Mouse (Mus musculus): Measurements from ENCODE around the gene Maml3. TPM values are rescaled to one million over a fixed set of nuclear protein-coding genes. Genes with fewer than 3 reads are reported as not detected.

Maml3 gene
- polyA plus RNA-seq, 1 experiment from 2014 or later: 5.4 TPM

GRCm38 (mm10) chr3:51947168-51947567 lies 157.7 kb downstream of the Maml3 start:
- no peak overlapping the region for H3K27ac ChIP-seq
- H3K4me2 ChIP-seq: no peak overlapping the region
- H3K27me3 ChIP-seq: no peaks in the 10 kb centered on the region
- WGBS: 75% methylated on average over 3 of the region's 3 CpGs
- H3K4me1 ChIP-seq (replicated peaks): peaks cover 11% of the 10 kb centered on the region
- H3K36me3 ChIP-seq: no peaks in the 10 kb centered on the region
- no peak overlapping the region for H3K4me3 ChIP-seq (replicated peaks)
- no peak for ATAC-seq (ENCODE audit: insufficient number of reproducible peaks, insufficient read depth, low FRiP score, low TSS enrichment, low read depth)
- no peaks in the 10 kb centered on the region for H3K9me3 ChIP-seq
- H3K9ac ChIP-seq (replicated peaks): peak overlapping the region; percentile 47; the same call in 1 of the 2 replicates

GRCm38 (mm10) chr3:51943642-51944041 lies 161.2 kb downstream of the Maml3 start:
- Histone ChIP-seq H3K4me2 (no peak overlapping the region), H3K9ac (replicated peaks) (no peak overlapping the region), H3K27ac (no peak overlapping the region), H3K9me3 (no peaks in the 10 kb centered on the region), H3K36me3 (no peaks in the 10 kb centered on the region), H3K4me3 (replicated peaks) (no peak overlapping the region), H3K27me3 (no peaks in the 10 kb centered on the region), H3K4me1 (replicated peaks) (0 out of 2 replicates have a peak, but pooled peaks cover 5% of the 10 kb centered on the region)
- no peak for ATAC-seq (ENCODE audit: insufficient number of reproducible peaks, insufficient read depth, low FRiP score, low TSS enrichment, low read depth)
- 73% methylated on average over 8 of the region's 8 CpGs for WGBS

DNA sequence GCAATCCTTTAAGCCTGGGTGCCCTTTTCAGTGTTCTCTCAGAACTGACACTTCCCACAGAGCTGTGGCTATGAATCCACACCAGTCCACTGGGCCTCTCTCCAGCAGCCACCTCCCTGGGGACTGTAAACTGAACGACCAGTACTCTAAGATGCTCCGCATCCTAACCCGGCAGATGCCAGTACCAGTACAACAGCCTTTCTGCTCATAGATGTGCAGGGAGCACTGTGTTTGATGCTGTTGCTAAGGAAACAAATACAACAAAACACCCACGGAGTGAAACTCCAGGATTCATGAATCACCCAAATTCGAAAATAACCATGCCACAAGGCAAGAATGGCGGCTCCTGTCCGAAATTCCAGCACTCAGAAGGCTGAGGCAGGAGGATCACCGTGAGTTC lies 163.1 kb downstream of the Maml3 start:
- H3K9ac ChIP-seq (replicated peaks): no peak overlapping the region
- H3K4me3 ChIP-seq (replicated peaks): no peak overlapping the region
- H3K27ac ChIP-seq: no peak overlapping the region
- no peaks in the 10 kb centered on the region for H3K9me3 ChIP-seq
- 87% methylated on average over 8 of the region's 8 CpGs for WGBS
- no peak overlapping the region for H3K4me2 ChIP-seq
- no peaks in the 10 kb centered on the region for H3K27me3 ChIP-seq
- ATAC-seq (ENCODE audit: insufficient number of reproducible peaks, insufficient read depth, low FRiP score, low TSS enrichment, low read depth): no peak
- H3K36me3 ChIP-seq: no peaks in the 10 kb centered on the region
- 0 out of 2 replicates have a peak, but pooled peaks cover 1% of the 10 kb centered on the region for H3K4me1 ChIP-seq (replicated peaks)

DNA sequence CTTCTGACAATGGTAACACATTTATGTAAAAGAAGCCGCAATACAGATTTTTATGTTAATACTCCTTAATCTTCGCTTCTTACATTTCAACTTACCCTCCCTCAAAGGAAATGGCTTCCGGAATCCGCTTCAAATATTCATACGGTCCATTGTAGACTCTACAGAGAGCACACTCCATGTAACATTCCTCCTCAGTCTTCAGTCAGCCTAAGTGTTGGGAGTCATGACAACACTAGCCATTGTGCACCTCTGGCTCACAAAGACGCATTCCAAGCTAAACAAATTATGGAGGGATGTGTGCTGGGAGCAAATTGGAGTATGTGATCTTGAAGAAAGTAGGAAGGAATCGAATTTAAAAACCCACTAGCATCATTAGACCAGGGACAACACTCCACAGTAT lies 165.0 kb downstream of the Maml3 start:
- H3K27me3 ChIP-seq: no peaks in the 10 kb centered on the region
- H3K36me3 ChIP-seq: no peaks in the 10 kb centered on the region
- no peak overlapping the region for H3K4me3 ChIP-seq (replicated peaks)
- H3K9me3 ChIP-seq: no peaks in the 10 kb centered on the region
- no peak overlapping the region for H3K27ac ChIP-seq
- H3K4me2 ChIP-seq: no peak overlapping the region
- 92% methylated on average over 7 of the region's 7 CpGs for WGBS
- no peak overlapping the region for H3K9ac ChIP-seq (replicated peaks)
- ATAC-seq (ENCODE audit: insufficient number of reproducible peaks, insufficient read depth, low FRiP score, low TSS enrichment, low read depth): no peak
- no peaks in the 10 kb centered on the region for H3K4me1 ChIP-seq (replicated peaks)

DNA sequence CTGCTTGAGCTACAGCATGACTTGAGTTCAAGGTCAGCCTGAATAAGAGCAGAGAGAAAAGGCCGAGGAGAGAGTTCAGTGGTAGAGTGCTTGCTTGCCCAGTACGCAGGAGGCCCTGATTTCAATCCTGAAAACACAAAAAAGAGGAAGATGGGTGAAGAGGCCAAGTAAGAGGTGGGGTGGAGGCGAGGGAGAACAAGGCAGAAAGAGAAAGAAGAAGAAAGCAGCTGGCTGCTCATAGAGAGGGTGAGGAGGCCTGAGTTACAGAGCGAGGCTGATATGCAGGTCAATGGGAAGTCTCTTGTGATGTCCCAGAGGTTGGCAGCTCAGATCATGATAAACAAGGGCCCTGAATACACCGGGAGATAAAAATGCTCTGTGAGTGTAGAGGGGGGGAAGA lies 165.8 kb downstream of the Maml3 start:
- no peaks in the 10 kb centered on the region for H3K4me1 ChIP-seq (replicated peaks)
- H3K4me3 ChIP-seq (replicated peaks): no peak overlapping the region
- H3K27ac ChIP-seq: no peak overlapping the region
- no peak overlapping the region for H3K4me2 ChIP-seq
- H3K27me3 ChIP-seq: no peaks in the 10 kb centered on the region
- 81% methylated on average over 5 of the region's 5 CpGs for WGBS
- H3K9me3 ChIP-seq: no peaks in the 10 kb centered on the region
- no peak for ATAC-seq (ENCODE audit: insufficient number of reproducible peaks, insufficient read depth, low FRiP score, low TSS enrichment, low read depth)
- H3K36me3 ChIP-seq: no peaks in the 10 kb centered on the region
- no peak overlapping the region for H3K9ac ChIP-seq (replicated peaks)

- Histone ChIP-seq H3K27ac (no peak overlapping the region), H3K4me1 (replicated peaks) (no peaks in the 10 kb centered on the region), H3K9me3 (no peaks in the 10 kb centered on the region), H3K4me2 (no peak overlapping the region), H3K27me3 (no peaks in the 10 kb centered on the region), H3K9ac (replicated peaks) (no peak overlapping the region), H3K36me3 (no peaks in the 10 kb centered on the region), H3K4me3 (replicated peaks) (no peak overlapping the region)
- ATAC-seq (ENCODE audit: insufficient number of reproducible peaks, insufficient read depth, low FRiP score, low TSS enrichment, low read depth): no peak
- 90% methylated on average over 5 of the region's 5 CpGs for WGBS
Observed at GRCm38 (mm10) chr3:51937176-51937575, 167.7 kb downstream of the Maml3 start.

- 91% methylated on average over 13 of the region's 13 CpGs for WGBS
- Histone ChIP-seq H3K9ac (replicated peaks) (no peak overlapping the region), H3K4me1 (replicated peaks) (no peaks in the 10 kb centered on the region)
Observed at GRCm38 (mm10) chr3:51934531-51935485, 170.1 kb downstream of the Maml3 start.

DNA sequence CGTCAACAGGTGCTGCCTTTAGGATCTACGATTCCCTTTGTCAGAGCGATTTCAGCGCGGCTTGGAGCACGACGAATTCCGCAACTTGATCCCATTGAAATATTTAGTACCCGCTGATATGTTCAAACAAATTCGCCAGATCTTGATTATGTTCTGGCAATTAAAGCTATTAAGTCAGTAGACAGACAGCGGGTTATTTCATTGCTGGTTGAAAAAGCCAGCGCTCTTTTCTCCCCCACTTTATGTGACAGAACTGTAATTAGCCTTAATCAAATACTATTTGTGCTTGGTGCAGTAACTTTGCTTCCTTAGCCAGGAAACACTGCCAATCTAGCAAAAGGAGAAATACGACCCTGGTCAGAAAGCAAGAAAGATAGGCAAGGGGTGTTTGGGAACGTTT lies 176.7 kb downstream of the Maml3 start:
- Histone ChIP-seq H3K9me3 (no peaks in the 10 kb centered on the region), H3K4me2 (peak overlapping the region; percentile 25), H3K27ac (no peak overlapping the region), H3K27me3 (no peaks in the 10 kb centered on the region), H3K9ac (replicated peaks) (no peak overlapping the region), H3K36me3 (no peaks in the 10 kb centered on the region), H3K4me1 (replicated peaks) (peaks cover 22% of the 10 kb centered on the region), H3K4me3 (replicated peaks) (no peak overlapping the region)
- WGBS: 52% methylated on average over 14 of the region's 14 CpGs
- no peak for ATAC-seq (ENCODE audit: insufficient number of reproducible peaks, insufficient read depth, low FRiP score, low TSS enrichment, low read depth)

More at GRCm38 (mm10) chr3:51934531-51935485, 170.1 kb downstream of the Maml3 start:
- no peak overlapping the region for H3K27ac ChIP-seq
- no peak for ATAC-seq (ENCODE audit: insufficient number of reproducible peaks, insufficient read depth, low FRiP score, low TSS enrichment, low read depth)
- H3K4me3 ChIP-seq (replicated peaks): no peak overlapping the region
- no peaks in the 10 kb centered on the region for H3K27me3 ChIP-seq
- no peaks in the 10 kb centered on the region for H3K36me3 ChIP-seq
- H3K4me2 ChIP-seq: no peak overlapping the region
- no peaks in the 10 kb centered on the region for H3K9me3 ChIP-seq

DNA sequence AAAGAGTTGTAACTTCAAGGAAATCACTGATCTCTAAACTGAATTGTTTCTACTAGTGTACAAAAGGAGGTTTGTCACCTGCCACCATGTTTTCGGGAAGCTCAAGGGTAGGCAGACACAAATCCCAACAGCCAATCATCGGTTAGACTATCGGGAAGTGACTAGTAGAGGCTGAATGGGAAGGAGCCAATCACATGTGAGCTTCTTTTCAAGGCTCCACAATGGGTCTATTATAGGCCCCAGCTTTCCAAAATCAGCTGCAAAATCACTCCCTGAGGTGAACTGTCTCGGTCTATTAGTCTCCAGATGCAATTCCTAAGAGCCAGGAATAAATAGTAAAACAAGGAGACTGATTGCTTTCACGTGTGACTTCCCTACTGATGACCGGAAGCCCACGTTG lies 177.3 kb downstream of the Maml3 start:
- no peak for ATAC-seq (ENCODE audit: insufficient number of reproducible peaks, insufficient read depth, low FRiP score, low TSS enrichment, low read depth)
- Histone ChIP-seq H3K9me3 (no peaks in the 10 kb centered on the region), H3K4me1 (replicated peaks) (peaks cover 22% of the 10 kb centered on the region), H3K4me3 (replicated peaks) (no peak overlapping the region), H3K4me2 (peak overlapping the region; percentile 25), H3K27me3 (no peaks in the 10 kb centered on the region), H3K27ac (no peak overlapping the region), H3K36me3 (no peaks in the 10 kb centered on the region), H3K9ac (replicated peaks) (no peak overlapping the region)
- 51% methylated on average over 7 of the region's 7 CpGs for WGBS

DNA sequence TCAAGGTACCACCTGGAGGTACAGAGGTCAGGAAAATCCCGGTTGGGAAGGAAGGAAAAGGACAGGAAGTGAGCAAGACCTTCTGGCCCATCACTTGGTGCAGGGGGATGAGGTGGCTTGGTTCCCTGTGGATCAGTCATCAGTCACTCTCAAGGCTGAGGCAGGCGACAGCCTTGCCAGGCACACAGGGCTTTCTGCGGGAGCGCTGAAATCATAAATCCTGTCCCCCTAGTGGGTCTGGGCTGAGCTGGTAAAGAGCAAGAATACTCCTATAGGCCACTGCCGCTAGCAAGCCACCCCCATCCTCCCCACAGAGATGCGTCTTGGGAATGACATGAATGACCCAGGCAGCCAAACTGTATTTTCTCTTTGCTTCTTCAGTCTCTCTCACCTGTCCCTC lies 177.8 kb downstream of the Maml3 start:
- peaks cover 22% of the 10 kb centered on the region for H3K4me1 ChIP-seq (replicated peaks)
- ATAC-seq (ENCODE audit: insufficient number of reproducible peaks, insufficient read depth, low FRiP score, low TSS enrichment, low read depth): no peak
- H3K27me3 ChIP-seq: no peaks in the 10 kb centered on the region
- H3K27ac ChIP-seq: 0 out of 2 replicates have a peak overlapping the region, but pooled peaks have one; percentile 9
- H3K4me2 ChIP-seq: no peak overlapping the region
- H3K4me3 ChIP-seq (replicated peaks): no peak overlapping the region
- 44% methylated on average over 6 of the region's 6 CpGs for WGBS
- H3K9ac ChIP-seq (replicated peaks): no peak overlapping the region
- H3K36me3 ChIP-seq: no peaks in the 10 kb centered on the region
- no peaks in the 10 kb centered on the region for H3K9me3 ChIP-seq

GRCm38 (mm10) chr3:51925758-51926157 lies 179.1 kb downstream of the Maml3 start:
- H3K9me3 ChIP-seq: no peaks in the 10 kb centered on the region
- 48% methylated on average over 2 of the region's 2 CpGs for WGBS
- H3K36me3 ChIP-seq: no peaks in the 10 kb centered on the region
- no peak overlapping the region for H3K4me2 ChIP-seq
- no peak for ATAC-seq (ENCODE audit: insufficient number of reproducible peaks, insufficient read depth, low FRiP score, low TSS enrichment, low read depth)
- H3K27me3 ChIP-seq: no peaks in the 10 kb centered on the region
- H3K9ac ChIP-seq (replicated peaks): no peak overlapping the region
- H3K27ac ChIP-seq: no peak overlapping the region
- peaks cover 22% of the 10 kb centered on the region for H3K4me1 ChIP-seq (replicated peaks)
- H3K4me3 ChIP-seq (replicated peaks): no peak overlapping the region

Data from limb, embryonic 12.5 days (tissue).